Mouse (Mus musculus): ENCODE data around the gene Plpp7.

GRCm38 (mm10) chr2:32104122-32104521 is 8.8 kb downstream of the Plpp7 start:
- TF ChIP-seq CTCF (IDR thresholded peaks at IDR 0.05; ENCODE audit: borderline replicate concordance, control insufficient read depth, extremely low read depth, insufficient read depth, low read length, poor library complexity) (no peak), POLR2A (IDR thresholded peaks at IDR 0.05; ENCODE audit: control insufficient read depth, extremely low read depth, insufficient read depth, low read length, poor library complexity) (no peak)

Data from thymus, adult 2 months (tissue).